Mouse (Mus musculus): ENCODE measurements around the gene Zfp655. TPM values are rescaled to one million over a fixed set of nuclear protein-coding genes. Genes with fewer than 3 reads are reported as not detected.
A peak's percentile ranks its signal among the peaks of the same experiment; 100 is the strongest.

Gene Zfp655
- polyA plus RNA-seq, 1 experiment from 2014 or later, result 45.0 TPM

DNA sequence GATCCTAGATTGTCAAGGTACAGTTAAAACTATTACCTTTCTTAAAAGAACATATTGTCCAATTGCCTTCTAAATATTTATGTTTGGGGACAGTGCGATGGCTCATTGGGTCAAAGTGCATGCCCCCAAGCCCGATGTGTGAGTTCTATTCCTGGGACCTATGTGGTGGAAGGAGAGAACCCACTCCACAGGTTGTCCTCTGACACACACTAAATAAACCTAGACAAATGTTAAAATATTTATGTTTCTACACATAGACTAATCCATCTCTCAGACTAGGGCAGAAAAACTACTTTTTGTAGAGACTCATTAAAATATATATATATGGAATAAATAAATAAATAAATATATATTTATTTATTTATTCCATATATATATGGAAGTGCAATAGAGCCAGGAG is 48.4 kb downstream of the Zfp655 start:
- Histone ChIP-seq H3K9ac (replicated peaks; ENCODE audit: low read length) (no peak overlapping the region), H3K36me3 (replicated peaks; ENCODE audit: control insufficient read depth, insufficient read depth, low read depth, low read length) (peaks cover 3% of the 10 kb centered on the region), H3K4me2 (ENCODE audit: low read depth, low read length) (no peak overlapping the region), H3K9me3 (replicated peaks; ENCODE audit: control insufficient read depth, low read length) (no peaks in the 10 kb centered on the region), H3K4me3 (ENCODE audit: low read depth, low read length) (no peak overlapping the region; the same call in 1 of the 2 replicates), H3K4me1 (ENCODE audit: control insufficient read depth, insufficient read depth, low read length) (no peaks in the 10 kb centered on the region), H3K27ac (replicated peaks; ENCODE audit: low read depth, low read length) (no peak overlapping the region), H3K27me3 (ENCODE audit: control insufficient read depth, insufficient read depth, low read length) (no peaks in the 10 kb centered on the region)
- peak; percentile 20; the same call in 1 of the 2 replicates for ATAC-seq (replicated peaks; ENCODE audit: insufficient number of reproducible peaks, low FRiP score, low TSS enrichment, low read depth)
- DNase-seq (ENCODE audit: low spot score), result no peak
- whole genome bisulfite sequencing, result 89% methylated on average over 2 of the region's 2 CpGs

DNA sequence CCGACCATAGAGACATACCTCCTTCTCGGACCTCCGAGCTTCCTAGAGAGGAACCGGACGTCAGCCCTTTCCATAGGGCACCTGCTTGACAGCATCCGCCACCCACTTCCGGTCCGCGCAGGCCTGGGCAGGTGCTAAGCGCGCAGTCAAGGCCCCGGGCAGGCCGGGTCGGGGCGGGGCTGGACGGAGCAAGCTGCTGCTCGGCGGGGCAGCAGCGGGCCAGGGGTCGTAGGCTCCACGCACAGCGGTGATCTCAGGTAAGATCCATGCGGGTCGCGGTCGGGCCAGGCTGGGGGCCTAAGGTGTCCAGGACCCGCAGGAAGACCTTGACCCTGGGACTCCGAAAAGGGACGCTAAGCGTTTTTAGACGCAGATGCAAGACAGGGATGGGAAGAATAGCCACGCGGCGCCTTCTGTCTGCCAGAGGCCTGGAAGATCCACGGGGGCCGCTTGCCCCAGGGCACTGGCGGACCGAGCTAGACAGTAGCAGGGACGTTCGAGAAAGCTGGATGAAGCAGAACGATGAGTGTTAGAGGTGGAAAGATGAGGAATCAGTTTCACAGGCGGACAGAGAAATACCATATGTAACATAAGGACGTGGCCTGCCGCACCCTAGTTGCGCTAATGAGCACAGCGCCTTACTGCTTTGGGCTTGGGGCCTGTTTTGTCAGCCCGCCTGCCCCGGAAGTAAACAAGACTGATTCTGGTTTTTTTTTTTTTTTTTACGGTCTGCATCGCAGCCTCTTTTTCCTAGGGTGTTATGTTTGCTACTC is 49.0 kb downstream of the Zfp655 start, which contains the start of gene Zscan25:
TSS of gene Zscan25 (plus strand) at position 130 of the 773 bp plus-strand sequence.
- Histone ChIP-seq H3K4me1 (ENCODE audit: control insufficient read depth, insufficient read depth, low read length) (no peaks in the 10 kb centered on the region), H3K4me3 (ENCODE audit: low read depth, low read length) (peak within 1 kb of the TSS; percentile 59), H3K27me3 (ENCODE audit: control insufficient read depth, insufficient read depth, low read length) (no peaks in the 10 kb centered on the region), H3K36me3 (replicated peaks; ENCODE audit: control insufficient read depth, insufficient read depth, low read depth, low read length) (peaks cover 3% of the 10 kb centered on the region), H3K9ac (replicated peaks; ENCODE audit: low read length) (peak within 1 kb of the TSS; percentile 70), H3K4me2 (ENCODE audit: low read depth, low read length) (peak within 1 kb of the TSS; percentile 63), H3K27ac (replicated peaks; ENCODE audit: low read depth, low read length) (peak within 1 kb of the TSS; percentile 37), H3K9me3 (replicated peaks; ENCODE audit: control insufficient read depth, low read length) (no peaks in the 10 kb centered on the region)
- under 1% methylated on average over 50 of the region's 50 CpGs for WGBS
- ATAC-seq (replicated peaks; ENCODE audit: insufficient number of reproducible peaks, low FRiP score, low TSS enrichment, low read depth) (peak; percentile 100), DNase-seq (ENCODE audit: low spot score) (peak; percentile 92)

DNA sequence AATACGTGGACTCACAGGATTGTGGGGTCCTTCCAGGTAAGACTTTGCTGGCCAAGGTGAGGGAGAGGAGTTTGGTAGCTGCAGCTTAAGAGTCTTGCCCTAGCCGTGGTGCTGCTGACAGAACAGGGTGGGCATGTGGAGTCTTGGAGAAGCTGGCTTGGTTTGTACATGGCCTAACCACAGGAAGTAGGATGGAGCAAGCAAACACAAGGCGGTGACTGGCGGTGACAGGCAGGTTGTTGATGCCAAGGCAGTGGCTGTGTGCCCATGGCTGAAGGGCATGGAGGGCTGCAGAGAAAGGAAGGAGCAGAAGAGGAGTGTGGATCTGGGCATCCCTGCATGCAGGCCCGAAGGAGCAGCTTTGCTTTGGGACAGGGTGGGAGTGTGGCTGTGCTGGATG is 56.9 kb downstream of the Zfp655 start:
- 94% methylated on average over 5 of the region's 5 CpGs for WGBS
- Histone ChIP-seq H3K36me3 (replicated peaks; ENCODE audit: control insufficient read depth, insufficient read depth, low read depth, low read length) (peaks cover 20% of the 10 kb centered on the region), H3K9me3 (replicated peaks; ENCODE audit: control insufficient read depth, low read length) (no peaks in the 10 kb centered on the region), H3K4me2 (ENCODE audit: low read depth, low read length) (no peak overlapping the region), H3K27ac (replicated peaks; ENCODE audit: low read depth, low read length) (no peak overlapping the region), H3K9ac (replicated peaks; ENCODE audit: low read length) (no peak overlapping the region), H3K4me1 (ENCODE audit: control insufficient read depth, insufficient read depth, low read length) (no peaks in the 10 kb centered on the region), H3K4me3 (ENCODE audit: low read depth, low read length) (no peak overlapping the region), H3K27me3 (ENCODE audit: control insufficient read depth, insufficient read depth, low read length) (no peaks in the 10 kb centered on the region)
- ATAC-seq (replicated peaks; ENCODE audit: insufficient number of reproducible peaks, low FRiP score, low TSS enrichment, low read depth), result no peak
- no peak for DNase-seq (ENCODE audit: low spot score)

DNA sequence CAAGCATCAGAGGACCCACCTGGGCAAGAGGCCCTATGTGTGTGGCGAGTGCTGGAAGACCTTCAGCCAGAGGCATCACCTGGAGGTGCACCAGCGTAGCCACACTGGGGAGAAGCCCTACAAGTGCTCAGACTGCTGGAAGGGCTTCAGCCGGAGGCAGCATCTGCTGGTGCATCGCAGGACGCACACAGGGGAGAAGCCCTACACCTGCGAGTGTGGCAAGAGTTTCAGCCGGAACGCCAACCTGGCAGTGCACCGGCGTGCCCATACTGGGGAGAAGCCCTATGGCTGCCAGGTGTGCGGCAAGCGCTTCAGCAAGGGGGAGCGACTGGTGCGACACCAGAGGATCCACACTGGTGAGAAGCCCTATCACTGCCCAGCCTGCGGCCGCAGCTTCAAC is 59.2 kb downstream of the Zfp655 start:
- no peak overlapping the region for H3K27ac ChIP-seq (replicated peaks; ENCODE audit: low read depth, low read length)
- no peaks in the 10 kb centered on the region for H3K27me3 ChIP-seq (ENCODE audit: control insufficient read depth, insufficient read depth, low read length)
- no peak overlapping the region for H3K4me2 ChIP-seq (ENCODE audit: low read depth, low read length)
- no peaks in the 10 kb centered on the region for H3K4me1 ChIP-seq (ENCODE audit: control insufficient read depth, insufficient read depth, low read length)
- peaks cover 18% of the 10 kb centered on the region for H3K36me3 ChIP-seq (replicated peaks; ENCODE audit: control insufficient read depth, insufficient read depth, low read depth, low read length)
- 96% methylated on average over 16 of the region's 16 CpGs for WGBS
- no peak overlapping the region for H3K9ac ChIP-seq (replicated peaks; ENCODE audit: low read length)
- no peak for ATAC-seq (replicated peaks; ENCODE audit: insufficient number of reproducible peaks, low FRiP score, low TSS enrichment, low read depth)
- H3K9me3 ChIP-seq (replicated peaks; ENCODE audit: control insufficient read depth, low read length), result no peaks in the 10 kb centered on the region
- no peak for DNase-seq (ENCODE audit: low spot score)
- H3K4me3 ChIP-seq (ENCODE audit: low read depth, low read length), result no peak overlapping the region

DNA sequence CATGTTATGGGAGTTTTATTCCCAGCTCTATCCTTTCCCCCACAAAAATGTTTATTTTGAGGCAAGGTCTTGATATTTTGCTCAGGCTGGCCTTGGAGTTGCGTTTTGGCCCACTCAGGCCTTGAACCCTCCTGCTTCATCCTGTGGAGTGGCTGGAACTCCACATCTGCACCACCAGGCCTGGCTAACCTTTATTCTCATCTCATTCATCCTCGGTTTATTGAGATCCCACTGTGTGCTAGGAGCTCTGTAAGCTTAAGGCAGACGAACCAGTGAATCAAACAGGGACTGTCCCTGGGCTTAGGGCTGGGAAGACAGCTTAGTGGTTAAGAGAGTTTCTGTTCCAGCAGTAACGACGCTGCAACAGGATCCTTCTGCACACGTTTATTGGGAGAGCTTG is 60.9 kb downstream of the Zfp655 start:
- H3K9me3 ChIP-seq (replicated peaks; ENCODE audit: control insufficient read depth, low read length), result no peaks in the 10 kb centered on the region
- H3K36me3 ChIP-seq (replicated peaks; ENCODE audit: control insufficient read depth, insufficient read depth, low read depth, low read length), result peaks cover 17% of the 10 kb centered on the region
- no peak for DNase-seq (ENCODE audit: low spot score)
- WGBS, result 93% methylated on average over 6 of the region's 6 CpGs
- H3K9ac ChIP-seq (replicated peaks; ENCODE audit: low read length), result no peak overlapping the region
- H3K27ac ChIP-seq (replicated peaks; ENCODE audit: low read depth, low read length), result no peak overlapping the region
- no peak overlapping the region for H3K4me2 ChIP-seq (ENCODE audit: low read depth, low read length)
- H3K4me1 ChIP-seq (ENCODE audit: control insufficient read depth, insufficient read depth, low read length), result no peaks in the 10 kb centered on the region
- H3K4me3 ChIP-seq (ENCODE audit: low read depth, low read length), result no peak overlapping the region
- no peaks in the 10 kb centered on the region for H3K27me3 ChIP-seq (ENCODE audit: control insufficient read depth, insufficient read depth, low read length)
- ATAC-seq (replicated peaks; ENCODE audit: insufficient number of reproducible peaks, low FRiP score, low TSS enrichment, low read depth), result no peak

Other genes with a start within 250 kb of the Zfp655 start
- not detected in 2 replicates for gene Gm4871, start 199.0 kb upstream of the Zfp655 start, polyA plus RNA-seq (2014; fragmentation: Nextera tagmentation; extraction: Ambion mirVana)
- not detected in 2 replicates for gene 1700018F24Rik, start 188.7 kb upstream of the Zfp655 start, polyA plus RNA-seq (2014; fragmentation: Nextera tagmentation; extraction: Ambion mirVana)
- gene Arpc1a, start 147.9 kb upstream of the Zfp655 start, polyA plus RNA-seq (2014; fragmentation: Nextera tagmentation; extraction: Ambion mirVana), result 157 and 161 TPM in 2 replicates
- gene Kpna7, start 147.7 kb upstream of the Zfp655 start, polyA plus RNA-seq (2014; fragmentation: Nextera tagmentation; extraction: Ambion mirVana), result not detected in 2 replicates
- 55.5 and 65.0 TPM in 2 replicates for gene Arpc1b, start 117.5 kb upstream of the Zfp655 start, polyA plus RNA-seq (2014; fragmentation: Nextera tagmentation; extraction: Ambion mirVana)
- gene Pdap1, start 91.5 kb upstream of the Zfp655 start, polyA plus RNA-seq (2014; fragmentation: Nextera tagmentation; extraction: Ambion mirVana), result 113 and 121 TPM in 2 replicates
- 281 and 299 TPM in 2 replicates for gene Bud31, start 91.4 kb upstream of the Zfp655 start, polyA plus RNA-seq (2014; fragmentation: Nextera tagmentation; extraction: Ambion mirVana)
- gene Ptcd1, start 64.6 kb upstream of the Zfp655 start, polyA plus RNA-seq (2014; fragmentation: Nextera tagmentation; extraction: Ambion mirVana), result 13.3 and 14.8 TPM in 2 replicates
- 31.8 and 32.1 TPM in 2 replicates for gene Cpsf4, start 64.5 kb upstream of the Zfp655 start, polyA plus RNA-seq (2014; fragmentation: Nextera tagmentation; extraction: Ambion mirVana)
- 493 and 500 TPM in 2 replicates for gene Atp5j2, start 39.7 kb upstream of the Zfp655 start, polyA plus RNA-seq (2014; fragmentation: Nextera tagmentation; extraction: Ambion mirVana)
- 8.5 and 10.2 TPM in 2 replicates for gene Zkscan14, start 29.8 kb upstream of the Zfp655 start, polyA plus RNA-seq (2014; fragmentation: Nextera tagmentation; extraction: Ambion mirVana)
- 20.4 and 21.0 TPM in 2 replicates for gene Zkscan5, start 27.2 kb upstream of the Zfp655 start, polyA plus RNA-seq (2014; fragmentation: Nextera tagmentation; extraction: Ambion mirVana)
- 0.42 and 0.70 TPM in 2 replicates for gene Zscan25, start 48.8 kb downstream of the Zfp655 start, polyA plus RNA-seq (2014; fragmentation: Nextera tagmentation; extraction: Ambion mirVana)
- gene Cyp3a57, start 113.6 kb downstream of the Zfp655 start, polyA plus RNA-seq (2014; fragmentation: Nextera tagmentation; extraction: Ambion mirVana), result not detected in 2 replicates
- gene Cyp3a16, start 238.0 kb downstream of the Zfp655 start, polyA plus RNA-seq (2014; fragmentation: Nextera tagmentation; extraction: Ambion mirVana), result not detected in 2 replicates